Mouse (Mus musculus): ENCODE measurements around the gene Meox1. TPM values are rescaled to one million over a fixed set of nuclear protein-coding genes. Genes with fewer than 3 reads are reported as not detected.

Gene Meox1
- polyA plus RNA-seq, 1 experiment from 2014 or later, result 3.0 TPM

GRCm38 (mm10) chr11:101849286-101849685 is 44.9 kb downstream of the Meox1 start:
- ATAC-seq (ENCODE audit: low FRiP score, low TSS enrichment) (no peak), DNase-seq (ENCODE audit: low spot score) (no peak)
- WGBS, result 71% methylated on average over 4 of the region's 4 CpGs
- TF ChIP-seq EP300 (optimal IDR thresholded peaks at IDR 0.05), result no peak
- no peak for TF ChIP-seq CTCF (IDR thresholded peaks at IDR 0.05; ENCODE audit: low read depth)
- H3K4me1 ChIP-seq (replicated peaks; ENCODE audit: control insufficient read depth, insufficient read depth), result peaks cover 5% of the 10 kb centered on the region; the same call in 1 of the 2 replicates
- no peaks in the 10 kb centered on the region for H3K9me3 ChIP-seq (ENCODE audit: control insufficient read depth, low read length)
- H3K36me3 ChIP-seq (ENCODE audit: control insufficient read depth, insufficient read depth, low read length), result no peaks in the 10 kb centered on the region
- no peak overlapping the region for H3K27ac ChIP-seq (replicated peaks)
- no peak overlapping the region for H3K4me2 ChIP-seq (replicated peaks; ENCODE audit: low read depth)
- no peaks in the 10 kb centered on the region for H3K27me3 ChIP-seq (ENCODE audit: control insufficient read depth, insufficient read depth, low read length)
- no peak overlapping the region for H3K4me3 ChIP-seq (ENCODE audit: low read depth, low read length)
- H3K9ac ChIP-seq (ENCODE audit: low read length), result no peak overlapping the region

GRCm38 (mm10) chr11:101847509-101847908 is 46.7 kb downstream of the Meox1 start:
- Histone ChIP-seq H3K27me3 (ENCODE audit: control insufficient read depth, insufficient read depth, low read length) (no peaks in the 10 kb centered on the region), H3K9me3 (ENCODE audit: control insufficient read depth, low read length) (no peaks in the 10 kb centered on the region), H3K27ac (replicated peaks) (no peak overlapping the region), H3K36me3 (ENCODE audit: control insufficient read depth, insufficient read depth, low read length) (no peaks in the 10 kb centered on the region), H3K9ac (ENCODE audit: low read length) (no peak overlapping the region), H3K4me2 (replicated peaks; ENCODE audit: low read depth) (no peak overlapping the region), H3K4me3 (ENCODE audit: low read depth, low read length) (no peak overlapping the region), H3K4me1 (replicated peaks; ENCODE audit: control insufficient read depth, insufficient read depth) (peaks cover 5% of the 10 kb centered on the region; the same call in 1 of the 2 replicates)
- DNase-seq (ENCODE audit: low spot score) (no peak), ATAC-seq (ENCODE audit: low FRiP score, low TSS enrichment) (no peak)
- TF ChIP-seq EP300 (optimal IDR thresholded peaks at IDR 0.05) (no peak), CTCF (IDR thresholded peaks at IDR 0.05; ENCODE audit: low read depth) (no peak)
- 87% methylated on average over 5 of the region's 5 CpGs for WGBS

GRCm38 (mm10) chr11:101842773-101843163 is 51.4 kb downstream of the Meox1 start:
- 65% methylated on average over 3 of the region's 3 CpGs for WGBS
- Histone ChIP-seq H3K4me2 (replicated peaks; ENCODE audit: low read depth) (no peak overlapping the region), H3K27ac (replicated peaks) (peak overlapping the region; percentile 45; the same call in 1 of the 2 replicates), H3K36me3 (ENCODE audit: control insufficient read depth, insufficient read depth, low read length) (no peaks in the 10 kb centered on the region), H3K4me1 (replicated peaks; ENCODE audit: control insufficient read depth, insufficient read depth) (no peaks in the 10 kb centered on the region), H3K9ac (ENCODE audit: low read length) (no peak overlapping the region; the same call in 1 of the 2 replicates), H3K9me3 (ENCODE audit: control insufficient read depth, low read length) (no peaks in the 10 kb centered on the region), H3K4me3 (ENCODE audit: low read depth, low read length) (no peak overlapping the region), H3K27me3 (ENCODE audit: control insufficient read depth, insufficient read depth, low read length) (no peaks in the 10 kb centered on the region)
- TF ChIP-seq CTCF (IDR thresholded peaks at IDR 0.05; ENCODE audit: low read depth) (no peak), EP300 (optimal IDR thresholded peaks at IDR 0.05) (no peak)
- no peak for ATAC-seq (ENCODE audit: low FRiP score, low TSS enrichment)
- DNase-seq (ENCODE audit: low spot score), result no peak

GRCm38 (mm10) chr11:101841998-101842772 is 52.0 kb downstream of the Meox1 start:
- H3K27me3 ChIP-seq (ENCODE audit: control insufficient read depth, insufficient read depth, low read length), result no peaks in the 10 kb centered on the region
- peak; percentile 24 for DNase-seq (ENCODE audit: low spot score)
- TF ChIP-seq EP300 (optimal IDR thresholded peaks at IDR 0.05), result no peak
- TF ChIP-seq CTCF (IDR thresholded peaks at IDR 0.05; ENCODE audit: low read depth), result no peak
- no peaks in the 10 kb centered on the region for H3K4me1 ChIP-seq (replicated peaks; ENCODE audit: control insufficient read depth, insufficient read depth)
- H3K4me2 ChIP-seq (replicated peaks; ENCODE audit: low read depth), result no peak overlapping the region
- H3K27ac ChIP-seq (replicated peaks), result peak overlapping the region; percentile 69
- H3K9ac ChIP-seq (ENCODE audit: low read length), result no peak overlapping the region; the same call in 1 of the 2 replicates
- ATAC-seq (ENCODE audit: low FRiP score, low TSS enrichment), result peak; percentile 83
- no peak overlapping the region for H3K4me3 ChIP-seq (ENCODE audit: low read depth, low read length)
- 39% methylated on average over 15 of the region's 15 CpGs for WGBS
- H3K36me3 ChIP-seq (ENCODE audit: control insufficient read depth, insufficient read depth, low read length), result no peaks in the 10 kb centered on the region
- H3K9me3 ChIP-seq (ENCODE audit: control insufficient read depth, low read length), result no peaks in the 10 kb centered on the region

GRCm38 (mm10) chr11:101840405-101840804 is 53.8 kb downstream of the Meox1 start:
- Histone ChIP-seq H3K4me3 (ENCODE audit: low read depth, low read length) (no peak overlapping the region), H3K27ac (replicated peaks) (no peak overlapping the region), H3K27me3 (ENCODE audit: control insufficient read depth, insufficient read depth, low read length) (no peaks in the 10 kb centered on the region), H3K9ac (ENCODE audit: low read length) (no peak overlapping the region), H3K4me1 (replicated peaks; ENCODE audit: control insufficient read depth, insufficient read depth) (no peaks in the 10 kb centered on the region), H3K4me2 (replicated peaks; ENCODE audit: low read depth) (no peak overlapping the region), H3K36me3 (ENCODE audit: control insufficient read depth, insufficient read depth, low read length) (no peaks in the 10 kb centered on the region), H3K9me3 (ENCODE audit: control insufficient read depth, low read length) (no peaks in the 10 kb centered on the region)
- ATAC-seq (ENCODE audit: low FRiP score, low TSS enrichment) (no peak), DNase-seq (ENCODE audit: low spot score) (no peak)
- TF ChIP-seq CTCF (IDR thresholded peaks at IDR 0.05; ENCODE audit: low read depth) (peak; percentile 48; the same call in 1 of the 2 replicates), EP300 (optimal IDR thresholded peaks at IDR 0.05) (no peak)
- 98% methylated on average over 3 of the region's 3 CpGs for WGBS

GRCm38 (mm10) chr11:101839426-101839825 is 54.7 kb downstream of the Meox1 start:
- DNase-seq (ENCODE audit: low spot score), result peak; percentile 40
- H3K9me3 ChIP-seq (ENCODE audit: control insufficient read depth, low read length), result no peaks in the 10 kb centered on the region
- WGBS, result 41% methylated on average over 5 of the region's 8 CpGs
- no peaks in the 10 kb centered on the region for H3K36me3 ChIP-seq (ENCODE audit: control insufficient read depth, insufficient read depth, low read length)
- H3K4me2 ChIP-seq (replicated peaks; ENCODE audit: low read depth), result no peak overlapping the region
- no peak overlapping the region for H3K27ac ChIP-seq (replicated peaks)
- no peaks in the 10 kb centered on the region for H3K4me1 ChIP-seq (replicated peaks; ENCODE audit: control insufficient read depth, insufficient read depth)
- TF ChIP-seq CTCF (IDR thresholded peaks at IDR 0.05; ENCODE audit: low read depth) (no peak), EP300 (optimal IDR thresholded peaks at IDR 0.05) (no peak)
- peak; percentile 71; the same call in 1 of the 2 replicates for ATAC-seq (ENCODE audit: low FRiP score, low TSS enrichment)
- H3K4me3 ChIP-seq (ENCODE audit: low read depth, low read length), result no peak overlapping the region
- H3K9ac ChIP-seq (ENCODE audit: low read length), result no peak overlapping the region
- no peaks in the 10 kb centered on the region for H3K27me3 ChIP-seq (ENCODE audit: control insufficient read depth, insufficient read depth, low read length)

Measured in stomach, postnatal 0 days (tissue).